Mouse (Mus musculus) spleen, adult 2 months (tissue): ENCODE measurements at regions not wholly inside any gene's neighbourhood (a gene's known extent, or its start where the extent isn't known, plus 50 kb on each side); places are given as distances from the start of the nearest gene placed in this dataset.

Source experiments
- CTCF ChIP-seq: fragments of 200-500 bp; IDR thresholded peaks from 2 replicates; pipeline ENCODE4 v1.5.1; 2011; ENCODE audit warnings: mild to moderate bottlenecking, inconsistent platforms; ENCODE audit not compliant: insufficient read depth, insufficient read length, insufficient replicate concordance; ENCODE audit errors: extremely low read depth
- POLR2A ChIP-seq: fragments of 200-500 bp; IDR thresholded peaks from 2 replicates; pipeline ENCODE4 v1.6.1; 2011; ENCODE audit warnings: low read depth, low read length, inconsistent platforms

- no peak for TF ChIP-seq CTCF
- TF ChIP-seq POLR2A: no peak
Observed at GRCm38 (mm10) chr4:55595203-55595602, 62.9 kb upstream of the Klf4 start.
